Mouse (Mus musculus): ENCODE measurements around the gene Cdca7l.
"Not testable (repeated sequence)": the region's sequence is repeated elsewhere in the genome, so short reads cannot be mapped to it uniquely, and the experiment has no call there.

The Cdca7l gene

GRCm38 (mm10) chr12:117857023-117857422, 52.9 kb downstream of the Cdca7l start:
- intact Hi-C loops (cut with DNase I), result no loop called here

- intact Hi-C loops (cut with DNase I), result no loop called here
These were observed 53.8 kb downstream of the Cdca7l start for GRCm38 (mm10) chr12:117857884-117858283.

DNA sequence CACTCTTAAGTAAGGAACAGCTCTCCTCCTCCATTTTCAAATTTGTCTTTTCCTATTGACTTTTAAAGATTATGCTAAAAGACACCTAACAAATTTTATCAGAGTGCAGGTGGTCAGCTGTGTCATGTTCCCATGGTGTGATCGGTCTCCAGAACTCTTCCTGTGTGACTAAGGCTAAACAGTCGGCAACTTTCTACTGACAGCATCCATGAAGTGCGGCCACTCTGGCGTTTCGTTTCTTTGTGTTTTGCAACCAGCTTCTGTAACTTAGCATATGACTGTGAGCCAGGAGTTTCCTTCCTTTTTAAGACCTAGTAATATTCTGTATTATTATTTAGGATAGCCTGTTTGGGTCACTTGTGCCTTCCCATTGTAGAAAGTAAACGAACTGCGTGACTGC, 56.8 kb downstream of the Cdca7l start:
- intact Hi-C loops (cut with DNase I), result no loop called here

DNA sequence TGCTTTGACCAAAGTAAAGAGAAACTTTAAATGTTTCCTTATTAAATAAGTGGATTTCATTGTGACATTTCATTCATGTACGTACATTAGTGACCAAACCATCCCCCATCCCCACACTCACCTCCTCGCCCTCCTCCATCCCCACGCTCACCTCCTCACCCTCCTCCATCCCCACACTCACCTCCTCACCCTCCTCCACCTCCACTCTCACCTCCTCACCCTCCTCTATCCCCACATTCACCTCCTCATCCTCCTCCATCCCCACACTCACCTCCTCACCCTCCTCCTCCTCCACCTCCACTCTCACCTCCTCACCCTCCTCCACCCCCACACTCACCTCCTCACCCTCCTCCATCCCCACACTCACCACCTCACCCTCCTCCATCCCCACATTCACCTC, 57.2 kb downstream of the Cdca7l start:
- intact Hi-C loops (cut with DNase I), result no loop called here

- intact Hi-C loops (cut with DNase I), result no loop called here
These were observed 58.6 kb downstream of the Cdca7l start for GRCm38 (mm10) chr12:117862655-117863054.

- intact Hi-C loops (cut with DNase I), result no loop called here
These were observed 63.8 kb downstream of the Cdca7l start for GRCm38 (mm10) chr12:117867708-117868564.

DNA sequence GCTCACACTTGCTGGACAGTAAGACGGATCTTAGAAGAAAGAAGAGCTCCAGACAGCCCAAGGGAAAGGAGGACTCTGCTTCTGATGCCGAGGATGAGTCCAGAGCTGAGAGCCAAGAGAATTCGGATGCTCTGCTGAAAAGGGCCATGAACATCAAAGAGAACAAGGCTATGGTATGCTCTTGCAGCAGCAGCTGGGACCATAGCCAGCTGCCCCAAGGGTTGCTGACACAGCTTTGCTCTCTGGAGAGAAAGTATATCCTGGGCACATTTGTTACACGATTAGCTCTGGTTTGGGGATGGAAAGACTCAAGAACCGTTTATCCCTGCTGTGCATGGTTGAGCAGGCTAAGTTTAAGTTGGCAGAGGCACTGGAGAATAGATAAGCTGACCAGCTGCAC, 68.2 kb downstream of the Cdca7l start:
- intact Hi-C loops (cut with DNase I), result no loop called here

DNA sequence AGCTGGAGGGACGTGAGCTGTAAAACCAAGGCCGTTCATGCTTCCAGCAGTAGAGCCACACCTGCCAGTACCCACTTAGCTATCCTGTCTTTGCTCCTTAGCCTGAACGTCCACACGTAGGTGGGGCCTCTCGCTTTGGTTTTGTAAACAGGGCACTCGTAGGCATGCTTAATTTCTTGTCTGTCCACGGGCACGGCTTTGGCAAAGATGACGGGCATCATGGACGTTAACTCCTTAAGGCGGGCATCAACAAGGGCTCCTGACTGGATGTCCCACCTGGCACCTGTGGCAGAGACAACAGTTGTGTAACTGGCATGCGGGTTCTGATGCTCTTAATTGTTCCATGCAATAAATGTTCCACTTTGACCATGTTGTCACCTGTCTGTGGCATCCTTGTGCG, 74.3 kb downstream of the Cdca7l start:
- intact Hi-C loops (cut with DNase I), result no loop called here

DNA sequence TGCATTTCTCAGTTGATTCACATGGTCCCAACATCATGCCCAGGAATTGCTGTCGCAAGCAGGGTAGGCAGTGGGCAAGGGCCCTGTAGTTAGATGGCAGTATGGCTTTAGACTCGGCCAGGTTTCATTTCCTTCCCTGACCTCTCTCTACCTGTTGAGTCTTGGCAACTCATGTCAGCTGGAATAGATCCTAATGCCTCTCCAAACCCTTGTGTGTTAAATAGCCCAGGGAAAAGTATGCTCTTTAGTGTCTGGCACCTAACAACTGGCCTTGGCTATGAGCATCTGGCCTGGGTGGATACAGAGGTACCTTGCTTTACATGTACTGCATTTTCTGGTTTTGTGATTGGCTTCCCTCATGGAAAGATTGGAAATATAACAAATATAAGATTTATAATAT, 80.5 kb downstream of the Cdca7l start:
- intact Hi-C loops (cut with DNase I), result no loop called here

DNA sequence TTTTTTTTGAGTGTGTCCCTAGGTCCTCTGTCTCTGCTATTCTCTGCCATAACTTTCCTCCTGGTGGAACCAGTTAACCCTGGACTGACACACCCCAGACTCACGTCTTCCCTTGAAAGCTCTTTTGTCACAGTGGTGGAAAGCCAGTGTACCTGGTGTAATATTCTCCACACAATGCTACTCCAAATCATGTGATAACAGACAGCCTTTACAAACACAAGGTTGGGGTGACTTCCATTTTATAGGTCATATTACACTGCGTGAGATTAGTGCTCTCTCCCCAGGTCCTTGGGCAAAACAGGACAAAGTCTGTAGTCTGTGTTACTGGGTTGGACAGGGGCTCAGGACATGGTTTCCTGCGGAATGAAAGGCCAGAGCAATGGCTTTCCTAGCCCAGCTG, 83.3 kb downstream of the Cdca7l start:
- intact Hi-C loops (cut with DNase I), result no loop called here

DNA sequence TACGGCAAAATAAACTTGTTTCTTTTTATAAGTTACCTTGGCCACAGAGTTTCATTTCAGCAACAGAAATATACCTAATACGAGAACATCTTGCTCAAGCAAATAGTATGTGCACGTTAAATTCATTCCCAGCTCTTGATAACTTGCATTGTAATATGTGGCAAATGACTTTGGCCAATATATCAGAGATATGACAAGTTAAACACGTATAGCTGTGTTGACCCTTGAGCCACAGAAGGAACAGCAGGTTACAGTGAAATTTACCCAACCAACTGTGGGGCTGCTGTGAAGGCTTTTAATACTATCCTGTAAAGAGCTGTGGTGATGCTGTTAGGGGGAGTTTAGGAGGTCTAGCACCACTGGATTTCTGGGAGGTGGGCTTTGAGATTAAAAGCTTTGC, 96.7 kb downstream of the Cdca7l start:
- intact Hi-C loops (cut with DNase I), result not testable (repeated sequence)

GRCm38 (mm10) chr12:117901352-117901751, 97.3 kb downstream of the Cdca7l start:
- intact Hi-C loops (cut with DNase I), result not testable (repeated sequence)

DNA sequence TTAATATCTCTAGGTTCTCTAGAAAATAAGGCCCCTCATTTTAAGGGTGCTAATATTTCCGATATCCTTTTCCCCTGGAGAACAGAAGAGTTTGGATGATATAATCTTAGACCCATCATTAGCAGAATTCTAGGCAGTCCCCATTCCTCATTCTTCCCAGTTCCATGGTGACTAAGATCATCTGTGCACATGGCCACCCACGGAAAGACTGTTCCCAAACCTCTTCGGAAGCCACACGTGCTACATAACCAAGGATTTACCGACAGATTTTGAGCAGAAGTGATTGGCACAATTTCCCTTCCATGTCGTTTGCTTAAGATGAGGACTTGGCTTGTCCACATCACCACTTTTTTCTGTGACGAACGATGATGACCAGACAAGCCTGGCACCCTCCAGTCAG, 99.6 kb downstream of the Cdca7l start:
- intact Hi-C loops (cut with DNase I), result no loop called here

DNA sequence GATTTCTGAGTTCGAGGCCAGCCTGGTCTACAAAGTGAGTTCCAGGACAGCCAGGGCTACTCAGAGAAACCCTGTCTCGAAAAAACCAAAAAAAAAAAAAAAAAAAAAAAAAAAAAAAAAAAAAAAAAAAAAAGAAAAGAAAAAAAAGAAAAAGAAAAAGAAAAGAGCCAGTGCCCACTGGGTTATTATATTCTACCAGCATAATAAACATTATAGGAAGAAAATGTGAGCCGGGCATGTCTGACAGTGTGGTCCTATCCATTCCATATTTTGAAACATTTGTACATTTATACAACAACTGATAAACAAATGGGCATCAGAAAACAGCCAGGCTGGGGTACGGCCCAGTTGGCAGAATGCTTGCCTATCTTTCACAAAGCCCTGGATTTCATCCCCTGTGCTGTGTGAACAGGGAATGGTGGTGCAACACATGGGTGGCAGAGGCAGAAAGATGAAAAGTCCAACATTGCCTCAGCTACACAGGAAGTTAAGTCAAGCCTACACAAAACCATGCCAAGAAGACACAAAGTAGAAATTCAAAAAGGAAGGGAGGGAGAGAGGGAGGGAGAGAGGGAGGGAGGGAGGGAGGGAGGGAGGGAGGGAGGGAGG, 101.2 kb downstream of the Cdca7l start:
- intact Hi-C loops (cut with DNase I), result not testable (repeated sequence)

- intact Hi-C loops (cut with DNase I), result no loop called here
These were observed 107.3 kb downstream of the Cdca7l start for GRCm38 (mm10) chr12:117911396-117911795.

- intact Hi-C loops (cut with DNase I), result no loop called here
These were observed 110.6 kb downstream of the Cdca7l start for GRCm38 (mm10) chr12:117914613-117915245.

- intact Hi-C loops (cut with DNase I), result no loop called here
These were observed 111.9 kb downstream of the Cdca7l start for GRCm38 (mm10) chr12:117915826-117916588.
